Mouse (Mus musculus) left cerebral cortex, adult 2 months (tissue): ENCODE measurements around the gene Crocc2. TPM values are rescaled to one million over a fixed set of nuclear protein-coding genes. Genes with fewer than 3 reads are reported as not detected.

ENCODE experiments used
- DNase-seq, 2 experiments: peaks; one replicate each; pipeline ENCODE4 v3.0.0; 2021 to 2022; ENCODE audit warnings: low spot score in 2 of 2, mixed read lengths in 1 of 2; ENCODE audit errors: extremely low spot score in 1 of 2
- H3K27ac ChIP-seq: fragments of 200-600 bp; 2 replicates; pipeline ENCODE4 v1.8.1; 2022
- H3K4me3 ChIP-seq: fragments of 200-600 bp; 2 replicates; pipeline ENCODE4 v1.8.1; 2022
- CTCF ChIP-seq: fragments of 200-600 bp; IDR thresholded peaks from 2 replicates; pipeline ENCODE4 v1.8.1; 2022; ENCODE audit warnings: antibody characterized with exemption, mild to moderate bottlenecking, moderate library complexity
- intact Hi-C: fragments of 180-260 bp; cut with DNase I; formaldehyde crosslinking; loops from one replicate; pipeline ENCODE4 v1.15.1; 2025
- total RNA-seq, 2 experiments: library from RNA; stranded (reverse); gene quantifications; 2 replicates each; pipeline ENCODE4 v1.2.3; 2021

Crocc2 gene
- total RNA-seq, 2 experiments from 2014 or later: 0.07 to 0.12 TPM

GRCm38 (mm10) chr1:93225731-93226520, 57.4 kb downstream of the Crocc2 start:
- DNase-seq: no peak
- TF ChIP-seq CTCF: no peak
- H3K4me3 ChIP-seq: no peak overlapping the region
- H3K27ac ChIP-seq: no peak overlapping the region
- intact Hi-C loops: no loop called here

GRCm38 (mm10) chr1:93227303-93227975, 58.9 kb downstream of the Crocc2 start:
- TF ChIP-seq CTCF: no peak
- H3K4me3 ChIP-seq: no peak overlapping the region
- intact Hi-C loops: no loop called here
- H3K27ac ChIP-seq: no peak overlapping the region
- DNase-seq: no peak

- intact Hi-C loops: no loop called here
- Histone ChIP-seq H3K4me3 (no peak overlapping the region), H3K27ac (no peak overlapping the region)
- no peak for TF ChIP-seq CTCF
- no peak for DNase-seq
Measured at GRCm38 (mm10) chr1:93227976-93228365, 59.4 kb downstream of the Crocc2 start.

GRCm38 (mm10) chr1:93229221-93229620, 60.7 kb downstream of the Crocc2 start:
- intact Hi-C loops: no loop called here
- Histone ChIP-seq H3K4me3 (no peak overlapping the region), H3K27ac (no peak overlapping the region)
- no peak for TF ChIP-seq CTCF
- no peak for DNase-seq

GRCm38 (mm10) chr1:93229626-93230025, 61.1 kb downstream of the Crocc2 start:
- TF ChIP-seq CTCF: no peak
- no peak for DNase-seq
- Histone ChIP-seq H3K27ac (no peak overlapping the region), H3K4me3 (no peak overlapping the region)
- intact Hi-C loops: no loop called here

- no peak for TF ChIP-seq CTCF
- intact Hi-C loops: no loop called here
- DNase-seq: peak; percentile 68 to 70
- Histone ChIP-seq H3K27ac (peak within 1 kb of the TSS; percentile 33; the same call in 1 of the 2 replicates), H3K4me3 (peak within 1 kb of the TSS; percentile 51)
Measured at GRCm38 (mm10) chr1:93235576-93236544, 67.3 kb downstream of the Crocc2 start, which contains the start of gene Sned1. Gene Sned1 (plus strand): TSS chr1:93235841.

- intact Hi-C loops: no loop called here
Measured at GRCm38 (mm10) chr1:93236545-93236924, 68.0 kb downstream of the Crocc2 start.

GRCm38 (mm10) chr1:93237676-93238075, 69.2 kb downstream of the Crocc2 start:
- TF ChIP-seq CTCF: no peak
- no peak for DNase-seq
- Histone ChIP-seq H3K4me3 (no peak overlapping the region), H3K27ac (no peak overlapping the region)
- intact Hi-C loops: loop anchor here (1.0 kb wide), 1 partner anchor 63 kb away; no protein-coding TSS in a partner anchor

More at GRCm38 (mm10) chr1:93236545-93236924, 68.0 kb downstream of the Crocc2 start:
- peak; percentile 46 for TF ChIP-seq CTCF
- DNase-seq: no peak
- no peak overlapping the region for H3K27ac ChIP-seq
- H3K4me3 ChIP-seq: peak overlapping the region; percentile 51

- intact Hi-C loops: loop anchor here (1.0 kb wide), 1 partner anchor 64 kb away; no protein-coding TSS in a partner anchor
- TF ChIP-seq CTCF: peak; percentile 49
- peak in 1 of 2 experiments; percentile 26 for DNase-seq
- Histone ChIP-seq H3K27ac (no peak overlapping the region), H3K4me3 (no peak overlapping the region)
Measured at GRCm38 (mm10) chr1:93238201-93238600, 69.7 kb downstream of the Crocc2 start.

GRCm38 (mm10) chr1:93245936-93246335, 77.4 kb downstream of the Crocc2 start:
- TF ChIP-seq CTCF: no peak
- Histone ChIP-seq H3K27ac (no peak overlapping the region), H3K4me3 (no peak overlapping the region)
- DNase-seq: no peak
- intact Hi-C loops: no loop called here

GRCm38 (mm10) chr1:93252586-93252985, 84.1 kb downstream of the Crocc2 start:
- H3K27ac ChIP-seq: no peak overlapping the region
- H3K4me3 ChIP-seq: no peak overlapping the region
- intact Hi-C loops: no loop called here
- DNase-seq: no peak
- TF ChIP-seq CTCF: no peak
